Mouse (Mus musculus) neutrophil, adult 83 days (primary cell): Measurements from ENCODE around the gene Gm21704. TPM values are rescaled to one million over a fixed set of nuclear protein-coding genes. Genes with fewer than 3 reads are reported as not detected.

Experiments
- total RNA-seq, 2 experiments: library from RNA; stranded (reverse); gene quantifications; one replicate each; pipeline ENCODE4 v1.2.4; 2023

Gm21704 gene
- total RNA-seq: not detected

DNA sequence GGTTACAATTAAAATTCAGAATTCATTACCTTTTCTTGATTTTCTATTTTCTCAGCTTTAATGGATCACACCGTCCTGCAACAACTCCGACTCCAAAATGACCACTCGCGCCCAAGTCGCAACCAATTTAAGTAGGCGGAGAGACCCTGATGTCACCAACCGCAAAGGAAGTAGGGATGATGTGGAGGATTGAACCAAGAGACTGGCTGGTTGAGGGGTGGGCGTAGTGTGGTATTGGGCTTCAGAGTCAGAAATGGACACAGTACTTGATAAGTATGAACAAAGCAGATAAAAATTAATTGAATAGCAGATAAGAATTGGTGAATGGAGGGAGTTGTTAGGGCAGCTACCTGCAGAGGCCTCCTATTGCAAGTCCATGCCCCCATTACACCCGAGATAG is at the start of gene Gm21704, which contains the start of gene Gm21708:
Gm21704 (minus strand) TSS at position 101 of the 400 bp plus-strand sequence.
Gm21708 (minus strand) TSS at position 101 of the 400 bp plus-strand sequence.

DNA sequence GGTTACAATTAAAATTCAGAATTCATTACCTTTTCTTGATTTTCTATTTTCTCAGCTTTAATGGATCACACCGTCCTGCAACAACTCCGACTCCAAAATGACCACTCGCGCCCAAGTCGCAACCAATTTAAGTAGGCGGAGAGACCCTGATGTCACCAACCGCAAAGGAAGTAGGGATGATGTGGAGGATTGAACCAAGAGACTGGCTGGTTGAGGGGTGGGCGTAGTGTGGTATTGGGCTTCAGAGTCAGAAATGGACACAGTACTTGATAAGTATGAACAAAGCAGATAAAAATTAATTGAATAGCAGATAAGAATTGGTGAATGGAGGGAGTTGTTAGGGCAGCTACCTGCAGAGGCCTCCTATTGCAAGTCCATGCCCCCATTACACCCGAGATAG is 64.7 kb downstream of the Gm21704 start, which contains the start of gene Gm21693:
Gm21693 (minus strand) TSS at position 101 of the 400 bp plus-strand sequence.

Other genes with a start within 250 kb of the Gm21704 start
- not detected for gene Gm21677, start 103.7 kb downstream of the Gm21704 start, total RNA-seq
- not detected for gene Gm21693, start 64.8 kb downstream of the Gm21704 start, total RNA-seq
- not detected for gene Gm21708, start within 50 bp of the Gm21704 start, total RNA-seq